Mouse (Mus musculus) spleen, postnatal 0 days (tissue): ENCODE results near the gene Stard9. TPM values are rescaled to one million over a fixed set of nuclear protein-coding genes. Genes with fewer than 3 reads are reported as not detected.

Experiments
- polyA plus RNA-seq: library from polyadenylated mRNA; unstranded; fragments of >200 nt; fragmentation: Nextera tagmentation; extraction: Ambion mirVana; gene quantifications from 2 replicates; pipeline ENCODE4 v1.2.1, GENCODE M21; 2015

Stard9 gene
- polyA plus RNA-seq = 3.9 and 4.7 TPM in 2 replicates

DNA sequence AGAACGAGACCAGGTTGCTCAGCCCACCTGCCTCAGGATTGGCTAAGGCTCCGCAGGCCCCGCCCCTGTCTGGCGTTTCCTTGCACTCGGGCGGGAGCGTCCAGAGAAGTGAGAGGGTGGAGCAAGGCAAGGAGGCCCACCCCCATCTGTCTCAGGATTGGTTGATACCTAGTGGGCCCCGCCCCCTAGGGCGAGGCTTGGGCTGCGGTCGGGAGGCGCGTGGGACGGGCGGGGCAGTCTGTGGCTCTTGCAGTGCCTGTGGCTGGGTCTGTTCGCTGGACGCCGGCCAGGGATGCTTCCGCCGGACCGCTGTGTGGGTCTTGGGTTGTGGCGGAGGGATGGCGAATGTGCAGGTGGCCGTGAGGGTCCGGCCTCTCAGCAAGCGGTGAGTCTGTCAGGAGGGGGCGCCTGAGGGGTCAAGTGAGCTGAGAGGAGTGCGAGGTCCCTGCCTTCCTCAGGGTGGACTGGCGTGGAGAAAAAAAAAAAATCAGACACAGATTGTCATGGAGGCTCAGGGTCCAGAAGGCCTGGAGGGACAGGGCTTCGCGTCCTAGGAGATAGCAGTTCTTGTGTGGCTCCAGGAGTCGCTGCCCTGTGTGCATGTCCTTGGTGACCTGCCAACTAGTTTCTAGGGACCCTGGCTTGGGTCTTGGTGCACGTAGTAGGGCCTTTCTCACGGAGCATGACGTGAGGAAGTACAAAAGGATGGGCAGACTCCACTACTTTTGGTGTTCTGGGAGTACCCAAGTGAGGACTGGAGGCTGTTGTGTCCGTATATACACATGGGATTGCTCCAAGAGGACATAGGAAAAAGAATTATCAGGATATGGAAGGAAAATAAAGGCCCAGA lies at the start of gene Stard9:
Stard9 (plus strand) TSS at position 236 of the 850 bp plus-strand sequence.

DNA sequence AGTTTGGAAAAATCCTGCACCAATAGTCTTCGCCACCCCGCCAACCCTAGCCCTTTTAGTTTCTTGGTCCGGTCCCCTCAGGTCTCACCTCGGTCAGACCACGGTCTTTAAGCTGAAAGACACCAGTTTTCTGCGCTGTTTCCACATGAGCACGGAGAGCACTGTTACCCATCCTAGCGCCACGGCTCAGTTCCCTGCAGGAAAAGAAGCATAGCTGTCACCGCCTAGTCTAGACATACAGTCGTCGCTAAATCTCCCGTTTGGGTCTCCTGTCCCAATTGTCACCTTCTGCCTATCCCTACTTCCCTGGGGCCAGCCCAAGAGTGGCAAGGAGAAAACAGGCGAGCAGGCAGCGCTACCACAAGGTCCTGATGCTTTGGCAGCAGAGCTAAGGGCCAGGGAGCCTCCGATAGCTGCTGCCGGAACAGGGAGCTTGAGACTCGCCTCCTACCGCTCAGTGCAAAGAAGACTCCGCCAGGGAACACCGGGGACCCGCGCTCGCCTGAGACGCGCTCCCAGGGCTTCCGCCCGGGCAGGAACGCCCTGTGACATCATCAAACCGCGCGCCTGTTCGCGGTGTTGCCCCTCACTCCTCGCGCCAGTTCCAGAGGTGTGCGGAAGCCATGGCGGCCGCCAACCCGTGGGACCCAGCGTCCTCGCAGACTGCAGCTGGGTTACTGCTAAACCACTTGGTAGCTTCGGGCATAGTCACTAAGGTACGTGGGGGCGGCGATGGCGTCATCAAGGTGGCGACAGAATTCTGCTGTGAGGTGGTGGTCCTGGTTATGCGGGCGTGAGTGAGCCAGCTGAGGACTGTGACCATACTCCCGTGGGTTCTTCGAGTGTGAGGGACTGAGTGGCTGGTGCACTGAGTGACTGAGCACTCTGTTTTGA lies 19.8 kb upstream of the Stard9 start, which contains the start of the genes Haus2 and Lrrc57:
Haus2 (plus strand) TSS at position 554 of the 894 bp plus-strand sequence.
Lrrc57 (minus strand) TSS at position 691 of the 894 bp plus-strand sequence.

Other genes starting within 250 kb of the Stard9 start
- gene Ganc, start 225.2 kb upstream of the Stard9 start, polyA plus RNA-seq = 10.0 and 10.6 TPM in 2 replicates
- gene Tmem87a, start 225.0 kb upstream of the Stard9 start, polyA plus RNA-seq = 6.8 and 7.7 TPM in 2 replicates
- gene Capn3, start 173.1 kb upstream of the Stard9 start, polyA plus RNA-seq = 2.6 and 2.9 TPM in 2 replicates
- 25.4 and 27.8 TPM in 2 replicates for gene Zfp106, start 65.3 kb upstream of the Stard9 start, polyA plus RNA-seq
- 25.2 and 28.9 TPM in 2 replicates for gene Snap23, start 61.5 kb upstream of the Stard9 start, polyA plus RNA-seq
- 16.7 and 19.0 TPM in 2 replicates for gene Haus2, start 19.7 kb upstream of the Stard9 start, polyA plus RNA-seq
- gene Lrrc57, start 19.6 kb upstream of the Stard9 start, polyA plus RNA-seq = 13.5 and 14.1 TPM in 2 replicates
- gene Cdan1, start 221.0 kb downstream of the Stard9 start, polyA plus RNA-seq = 8.3 and 8.8 TPM in 2 replicates
- gene Ttbk2, start 221.5 kb downstream of the Stard9 start, polyA plus RNA-seq = 0.78 and 1.2 TPM in 2 replicates